Mouse (Mus musculus): ENCODE results near the gene Gm17018. TPM values are rescaled to one million over a fixed set of nuclear protein-coding genes. Genes with fewer than 3 reads are reported as not detected.

Gene Gm17018
- polyA plus RNA-seq, 1 experiment from 2014 or later = 53.7 TPM

DNA sequence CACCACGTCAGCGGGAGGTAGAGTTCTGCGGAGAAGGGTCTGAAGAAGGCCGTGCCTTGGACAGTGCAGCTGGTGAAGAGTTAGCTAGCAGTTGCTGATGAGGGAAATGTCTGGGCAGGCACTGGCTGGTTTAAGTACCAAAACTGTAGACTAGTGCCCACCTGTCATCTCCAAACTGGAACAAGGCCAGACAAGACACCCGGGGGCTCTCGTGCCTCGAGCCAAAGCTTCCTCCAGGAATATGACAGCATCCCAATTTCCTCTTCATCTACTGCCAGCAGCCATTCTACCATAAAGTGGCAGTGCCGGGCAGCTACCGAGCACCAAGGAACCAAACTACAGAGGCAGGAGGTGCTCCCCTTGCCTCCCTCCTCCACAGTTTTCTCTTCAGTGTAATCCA is 32.5 kb downstream of the Gm17018 start:
- H3K27me3 ChIP-seq = no peaks in the 10 kb centered on the region
- no peak overlapping the region for H3K4me3 ChIP-seq (replicated peaks)
- 69% methylated on average over 9 of the region's 9 CpGs for WGBS
- 0 out of 2 replicates have a peak, but pooled peaks have one; percentile 9 for ATAC-seq (ENCODE audit: insufficient number of reproducible peaks, low FRiP score, low TSS enrichment, low read depth)
- H3K9ac ChIP-seq = no peak overlapping the region
- peaks cover 18% of the 10 kb centered on the region for H3K4me1 ChIP-seq
- H3K4me2 ChIP-seq (replicated peaks) = no peak overlapping the region
- peaks cover 5% of the 10 kb centered on the region; the same call in 1 of the 2 replicates for H3K36me3 ChIP-seq
- no peaks in the 10 kb centered on the region for H3K9me3 ChIP-seq (replicated peaks)
- H3K27ac ChIP-seq (replicated peaks) = no peak overlapping the region

DNA sequence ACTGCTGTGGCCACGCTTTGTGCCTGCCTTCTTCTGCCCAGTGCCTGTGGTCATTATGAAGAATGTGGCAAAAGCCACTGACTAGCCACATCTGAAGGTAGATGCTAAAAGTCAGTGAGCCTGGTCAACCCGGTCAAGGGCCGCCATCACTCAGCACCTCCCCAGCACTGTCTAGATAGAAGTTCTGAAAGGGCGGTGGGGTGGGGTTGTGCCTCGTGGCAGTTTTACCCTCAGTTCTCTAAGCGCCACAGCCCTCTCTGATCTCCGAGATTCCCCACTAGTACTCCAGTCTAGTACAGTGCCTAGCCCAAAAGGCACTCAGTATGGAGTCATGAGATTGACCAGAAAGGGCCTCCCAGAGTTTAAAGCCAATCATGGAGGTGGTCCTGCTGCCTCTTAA is 33.7 kb downstream of the Gm17018 start:
- Histone ChIP-seq H3K4me3 (replicated peaks) (no peak overlapping the region), H3K27me3 (no peaks in the 10 kb centered on the region), H3K36me3 (no peaks in the 10 kb centered on the region; the same call in 1 of the 2 replicates), H3K4me2 (replicated peaks) (no peak overlapping the region), H3K27ac (replicated peaks) (no peak overlapping the region), H3K4me1 (peaks cover 18% of the 10 kb centered on the region), H3K9me3 (replicated peaks) (no peaks in the 10 kb centered on the region), H3K9ac (no peak overlapping the region)
- 90% methylated on average over 7 of the region's 7 CpGs for WGBS
- peak; percentile 55; the same call in 1 of the 2 replicates for ATAC-seq (ENCODE audit: insufficient number of reproducible peaks, low FRiP score, low TSS enrichment, low read depth)

DNA sequence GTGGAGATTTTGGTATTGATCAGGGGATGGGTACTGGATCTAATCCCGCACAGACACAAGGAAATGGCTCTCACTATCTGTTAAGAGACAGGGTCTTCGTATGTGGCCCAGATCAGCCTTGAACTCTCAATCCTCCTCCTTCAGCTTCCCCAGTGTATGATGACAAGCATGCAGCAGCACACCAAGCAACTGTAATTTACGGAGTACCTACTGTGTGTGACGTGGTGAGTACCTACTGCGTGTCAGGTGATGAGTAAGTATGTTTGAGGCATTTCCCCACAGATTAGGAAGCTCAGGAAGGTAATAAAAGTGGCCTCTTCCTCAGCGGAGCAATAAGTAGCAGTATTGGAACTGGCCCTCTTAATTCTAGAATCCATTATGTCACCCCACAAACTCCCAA is 35.1 kb downstream of the Gm17018 start:
- Histone ChIP-seq H3K4me1 (peaks cover 18% of the 10 kb centered on the region), H3K27me3 (no peaks in the 10 kb centered on the region), H3K4me2 (replicated peaks) (no peak overlapping the region), H3K4me3 (replicated peaks) (no peak overlapping the region), H3K9me3 (replicated peaks) (no peaks in the 10 kb centered on the region), H3K9ac (no peak overlapping the region), H3K36me3 (no peaks in the 10 kb centered on the region; the same call in 1 of the 2 replicates), H3K27ac (replicated peaks) (no peak overlapping the region)
- 91% methylated on average over 6 of the region's 6 CpGs for WGBS
- no peak for ATAC-seq (ENCODE audit: insufficient number of reproducible peaks, low FRiP score, low TSS enrichment, low read depth)

DNA sequence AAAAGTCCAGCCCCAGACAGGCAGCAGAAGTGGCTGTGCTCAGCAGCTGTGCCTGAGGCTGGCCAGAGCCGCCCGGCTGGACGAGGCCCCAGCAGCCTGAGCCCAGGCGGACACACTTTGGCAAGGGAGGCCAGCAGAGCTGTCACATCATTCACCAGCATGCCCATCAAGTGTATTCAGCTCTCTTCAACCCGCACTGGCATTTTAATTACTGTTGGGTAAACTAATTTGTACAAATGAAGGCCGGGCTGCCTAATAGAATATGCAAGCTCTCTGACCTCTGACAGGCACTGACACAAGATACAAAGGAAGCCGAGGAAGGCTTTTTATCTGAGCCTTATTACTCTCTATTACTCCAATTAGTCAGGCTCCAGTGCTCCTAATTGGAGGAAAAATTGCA is 35.6 kb downstream of the Gm17018 start:
- ATAC-seq (ENCODE audit: insufficient number of reproducible peaks, low FRiP score, low TSS enrichment, low read depth) = no peak
- no peak overlapping the region for H3K27ac ChIP-seq (replicated peaks)
- no peak overlapping the region for H3K4me3 ChIP-seq (replicated peaks)
- 36% methylated on average over 7 of the region's 7 CpGs for WGBS
- H3K27me3 ChIP-seq = no peaks in the 10 kb centered on the region
- peaks cover 18% of the 10 kb centered on the region for H3K4me1 ChIP-seq
- no peaks in the 10 kb centered on the region for H3K9me3 ChIP-seq (replicated peaks)
- no peaks in the 10 kb centered on the region for H3K36me3 ChIP-seq
- H3K4me2 ChIP-seq (replicated peaks) = no peak overlapping the region
- H3K9ac ChIP-seq = no peak overlapping the region

DNA sequence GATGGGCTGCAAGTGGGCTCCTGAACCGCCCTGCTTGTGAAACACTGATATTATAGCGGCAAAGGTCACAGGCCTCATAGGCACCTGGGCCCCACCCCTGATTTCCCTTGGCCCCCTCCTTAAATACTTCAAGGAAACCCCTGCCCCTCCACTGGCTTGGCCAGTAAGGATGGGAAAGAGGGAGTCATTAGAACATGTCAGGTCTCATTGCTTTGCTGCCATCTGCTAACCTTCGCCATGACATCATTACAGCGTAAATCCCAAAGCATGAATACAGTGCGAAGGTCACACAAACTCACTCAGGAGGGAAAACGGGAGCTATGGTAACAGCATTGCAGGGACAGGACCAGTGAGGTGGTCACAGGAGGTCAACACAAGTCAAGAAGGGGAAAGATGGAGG is 36.0 kb downstream of the Gm17018 start:
- 65% methylated on average over 6 of the region's 6 CpGs for WGBS
- no peak overlapping the region for H3K4me2 ChIP-seq (replicated peaks)
- H3K4me3 ChIP-seq (replicated peaks) = no peak overlapping the region
- no peak for ATAC-seq (ENCODE audit: insufficient number of reproducible peaks, low FRiP score, low TSS enrichment, low read depth)
- H3K9ac ChIP-seq = no peak overlapping the region
- H3K27ac ChIP-seq (replicated peaks) = no peak overlapping the region
- peaks cover 16% of the 10 kb centered on the region for H3K4me1 ChIP-seq
- H3K9me3 ChIP-seq (replicated peaks) = no peaks in the 10 kb centered on the region
- no peaks in the 10 kb centered on the region for H3K27me3 ChIP-seq
- no peaks in the 10 kb centered on the region for H3K36me3 ChIP-seq

DNA sequence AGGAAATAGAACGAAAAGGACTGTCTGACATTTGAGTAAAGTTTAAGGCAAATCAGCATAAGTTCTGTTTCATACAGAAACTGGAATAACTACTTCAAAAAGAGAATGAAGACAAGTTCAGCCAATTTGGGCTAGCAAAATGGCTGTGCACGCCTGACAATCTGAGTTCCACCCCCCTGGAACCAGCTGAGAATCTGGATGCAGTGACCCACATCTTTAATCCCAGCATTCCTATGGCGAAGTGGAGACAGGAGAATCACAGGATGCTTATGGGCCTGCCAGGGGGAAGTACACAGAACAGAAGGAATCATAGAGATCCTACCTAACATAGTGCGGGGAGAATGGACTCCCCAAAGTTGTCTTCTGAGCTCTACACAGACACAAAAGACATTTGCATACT is 36.7 kb downstream of the Gm17018 start:
- Histone ChIP-seq H3K9ac (no peak overlapping the region), H3K27me3 (no peaks in the 10 kb centered on the region), H3K4me1 (peaks cover 11% of the 10 kb centered on the region; the same call in 1 of the 2 replicates), H3K27ac (replicated peaks) (no peak overlapping the region), H3K4me2 (replicated peaks) (no peak overlapping the region), H3K4me3 (replicated peaks) (no peak overlapping the region), H3K36me3 (no peaks in the 10 kb centered on the region), H3K9me3 (replicated peaks) (no peaks in the 10 kb centered on the region)
- 69% methylated on average over 4 of the region's 4 CpGs for WGBS
- ATAC-seq (ENCODE audit: insufficient number of reproducible peaks, low FRiP score, low TSS enrichment, low read depth) = no peak

DNA sequence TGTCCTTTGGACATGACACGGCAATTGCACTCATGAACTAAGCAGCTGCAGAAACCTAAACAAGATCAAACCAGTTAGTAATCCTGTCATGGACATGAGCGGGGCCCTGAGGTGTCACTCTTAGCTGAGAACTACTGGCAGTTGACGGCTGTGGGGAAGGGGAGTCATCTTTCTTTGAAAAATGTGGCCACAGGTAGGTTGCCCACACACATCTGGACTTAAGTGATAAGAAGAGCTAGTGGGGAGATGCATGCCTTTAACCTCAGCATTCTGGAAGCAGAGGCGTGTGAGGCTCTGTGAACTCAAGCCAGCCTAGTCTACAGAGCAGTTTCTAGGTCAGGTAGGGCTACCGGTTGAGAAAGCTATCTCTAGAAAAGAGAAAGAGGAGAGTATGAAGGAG is 42.2 kb downstream of the Gm17018 start:
- Histone ChIP-seq H3K9me3 (replicated peaks) (no peaks in the 10 kb centered on the region), H3K27ac (replicated peaks) (no peak overlapping the region), H3K4me3 (replicated peaks) (no peak overlapping the region), H3K9ac (no peak overlapping the region), H3K27me3 (no peaks in the 10 kb centered on the region), H3K4me1 (no peaks in the 10 kb centered on the region), H3K36me3 (no peaks in the 10 kb centered on the region), H3K4me2 (replicated peaks) (no peak overlapping the region)
- 68% methylated on average over 5 of the region's 5 CpGs for WGBS
- ATAC-seq (ENCODE audit: insufficient number of reproducible peaks, low FRiP score, low TSS enrichment, low read depth) = no peak

DNA sequence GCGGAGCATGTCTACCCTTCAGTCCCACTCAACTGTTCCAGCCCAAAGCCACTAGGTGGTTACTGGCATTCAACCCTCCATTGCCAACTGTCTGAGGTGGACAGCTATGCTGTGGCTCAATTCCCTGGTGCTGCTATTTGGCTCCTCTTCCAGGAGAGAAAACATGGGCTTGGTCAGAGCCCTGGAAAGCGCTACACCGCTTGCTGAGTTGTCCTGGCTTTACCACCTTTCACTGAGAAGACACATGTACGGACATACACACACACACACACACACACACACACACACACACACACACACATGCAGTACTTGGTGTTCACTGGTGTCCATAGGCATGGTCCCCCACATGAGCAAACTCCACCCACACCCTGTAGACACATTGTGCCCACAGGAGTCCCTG is 46.3 kb downstream of the Gm17018 start:
- Histone ChIP-seq H3K4me2 (replicated peaks) (no peak overlapping the region), H3K36me3 (no peaks in the 10 kb centered on the region), H3K9ac (no peak overlapping the region), H3K27me3 (no peaks in the 10 kb centered on the region), H3K4me1 (no peaks in the 10 kb centered on the region), H3K27ac (replicated peaks) (no peak overlapping the region), H3K4me3 (replicated peaks) (no peak overlapping the region), H3K9me3 (replicated peaks) (no peaks in the 10 kb centered on the region)
- 89% methylated on average over 4 of the region's 4 CpGs for WGBS
- no peak for ATAC-seq (ENCODE audit: insufficient number of reproducible peaks, low FRiP score, low TSS enrichment, low read depth)

DNA sequence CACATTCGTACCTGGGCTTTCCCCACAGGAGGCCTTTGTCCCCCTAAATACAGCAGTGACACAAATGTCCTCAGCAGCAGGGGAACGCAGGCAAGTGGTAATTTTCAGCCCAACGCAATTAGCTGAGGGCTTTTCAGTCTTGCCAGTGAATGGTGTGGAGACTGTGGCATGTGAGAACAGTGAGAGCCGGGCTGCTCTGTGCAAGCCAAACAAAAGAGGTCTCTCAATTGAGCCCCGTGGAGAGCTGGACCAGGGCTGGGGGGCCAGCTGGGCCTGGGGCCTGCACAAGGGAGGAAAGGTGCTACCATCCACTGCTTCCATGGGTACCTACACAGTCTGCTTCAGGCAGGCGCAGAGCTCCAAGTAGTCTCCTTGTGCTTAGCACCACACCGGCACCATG is 47.1 kb downstream of the Gm17018 start:
- Histone ChIP-seq H3K27me3 (no peaks in the 10 kb centered on the region), H3K4me2 (replicated peaks) (no peak overlapping the region), H3K9ac (no peak overlapping the region), H3K4me1 (no peaks in the 10 kb centered on the region), H3K9me3 (replicated peaks) (no peaks in the 10 kb centered on the region), H3K4me3 (replicated peaks) (no peak overlapping the region), H3K36me3 (no peaks in the 10 kb centered on the region), H3K27ac (replicated peaks) (no peak overlapping the region)
- ATAC-seq (ENCODE audit: insufficient number of reproducible peaks, low FRiP score, low TSS enrichment, low read depth) = no peak
- WGBS = 42% methylated on average over 7 of the region's 7 CpGs

DNA sequence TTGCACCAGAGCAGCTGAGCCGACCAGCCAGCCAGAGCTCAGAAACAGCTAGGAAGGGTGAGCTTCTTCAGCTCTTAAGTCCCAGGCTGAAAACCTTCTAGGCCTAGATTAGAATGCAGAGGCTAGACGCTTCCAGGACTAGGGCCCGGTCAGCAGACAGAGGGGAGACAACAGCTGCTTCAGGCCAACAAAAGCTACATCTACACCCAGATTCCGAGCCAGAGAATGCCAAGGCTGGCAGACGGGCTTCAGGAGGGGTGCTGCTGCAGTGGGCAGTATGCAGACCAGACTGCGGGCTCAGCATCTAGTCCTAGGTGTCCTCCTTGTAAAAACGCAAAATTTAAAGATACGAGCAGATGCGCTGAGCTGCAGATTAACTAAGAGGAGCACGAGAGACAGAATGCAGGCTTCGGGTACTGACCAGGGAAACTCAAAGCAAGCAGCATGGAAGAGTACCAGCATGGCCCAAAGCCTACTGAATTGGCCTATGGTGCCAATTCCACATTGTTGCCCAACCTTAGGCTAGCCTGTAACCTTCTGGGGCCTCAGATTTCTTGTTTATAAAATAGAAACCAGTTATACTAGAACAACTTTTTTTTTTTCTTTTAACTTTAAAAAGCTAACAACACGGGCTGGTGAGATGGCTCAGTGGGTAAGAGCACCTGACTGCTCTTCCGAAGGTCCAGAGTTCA is 48.4 kb downstream of the Gm17018 start:
- no peak overlapping the region for H3K4me2 ChIP-seq (replicated peaks)
- H3K9ac ChIP-seq = no peak overlapping the region
- H3K9me3 ChIP-seq (replicated peaks) = no peaks in the 10 kb centered on the region
- 86% methylated on average over 13 of the region's 13 CpGs for WGBS
- no peak overlapping the region for H3K4me3 ChIP-seq (replicated peaks)
- no peaks in the 10 kb centered on the region for H3K27me3 ChIP-seq
- no peak for ATAC-seq (ENCODE audit: insufficient number of reproducible peaks, low FRiP score, low TSS enrichment, low read depth)
- H3K36me3 ChIP-seq = no peaks in the 10 kb centered on the region
- no peaks in the 10 kb centered on the region for H3K4me1 ChIP-seq
- no peak overlapping the region for H3K27ac ChIP-seq (replicated peaks)

DNA sequence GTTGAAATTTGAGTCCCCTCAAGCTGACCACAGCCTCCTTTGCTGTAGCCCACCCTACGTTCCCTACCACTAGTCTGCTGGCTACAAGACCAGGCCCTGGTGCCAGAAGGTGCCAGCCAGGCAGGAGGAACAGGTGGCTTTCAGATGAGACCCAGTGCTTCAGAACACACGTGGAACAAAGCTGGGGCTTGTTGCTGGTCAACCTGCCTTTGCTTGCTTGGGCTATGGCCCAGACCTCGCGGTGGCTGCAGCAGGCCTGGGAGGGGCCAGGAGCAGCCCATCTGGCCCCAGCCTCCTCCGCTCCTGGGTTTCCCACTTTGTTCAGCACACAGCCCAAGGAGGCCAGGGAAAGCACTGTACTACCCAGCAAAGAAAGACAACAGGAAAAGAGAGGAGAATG is 50.4 kb downstream of the Gm17018 start:
- WGBS = 65% methylated on average over 5 of the region's 5 CpGs
- no peak for ATAC-seq (ENCODE audit: insufficient number of reproducible peaks, low FRiP score, low TSS enrichment, low read depth)
- H3K4me2 ChIP-seq (replicated peaks) = no peak overlapping the region

DNA sequence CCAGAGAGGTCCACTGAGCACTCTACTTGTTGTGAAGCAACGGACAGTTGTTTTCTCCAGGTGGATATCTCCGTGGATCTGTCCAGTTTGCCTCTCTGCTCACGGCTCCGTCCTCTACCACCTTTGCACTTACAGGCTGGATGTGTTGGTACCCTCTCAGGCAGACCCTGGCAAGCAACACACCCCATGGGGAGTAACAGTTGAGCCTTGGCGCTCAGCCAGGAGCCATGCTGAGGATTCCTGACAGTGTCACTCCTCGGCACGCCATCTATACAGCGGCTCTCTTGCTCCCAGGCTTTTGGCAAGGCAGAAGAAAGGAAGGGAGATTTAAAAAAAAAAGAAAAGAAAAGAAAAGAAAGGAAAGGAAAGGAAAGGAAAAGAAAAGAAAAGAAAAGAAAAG is 54.0 kb downstream of the Gm17018 start:
- Histone ChIP-seq H3K36me3 (0 out of 2 replicates have a peak, but pooled peaks cover 5% of the 10 kb centered on the region), H3K4me3 (replicated peaks) (no peak overlapping the region), H3K4me2 (replicated peaks) (no peak overlapping the region), H3K9ac (no peak overlapping the region), H3K27me3 (no peaks in the 10 kb centered on the region), H3K27ac (replicated peaks) (no peak overlapping the region), H3K4me1 (peaks cover 19% of the 10 kb centered on the region), H3K9me3 (replicated peaks) (no peaks in the 10 kb centered on the region)
- WGBS = 62% methylated on average over 8 of the region's 8 CpGs
- no peak for ATAC-seq (ENCODE audit: insufficient number of reproducible peaks, low FRiP score, low TSS enrichment, low read depth)

More for the DNA sequence above, 50.4 kb downstream of the Gm17018 start:
- Histone ChIP-seq H3K9me3 (replicated peaks) (no peaks in the 10 kb centered on the region), H3K27ac (replicated peaks) (no peak overlapping the region), H3K9ac (no peak overlapping the region), H3K36me3 (no peaks in the 10 kb centered on the region), H3K27me3 (no peaks in the 10 kb centered on the region), H3K4me1 (peaks cover 12% of the 10 kb centered on the region), H3K4me3 (replicated peaks) (no peak overlapping the region)

Measured in embryonic facial prominence, embryonic 15.5 days (tissue).